Mouse (Mus musculus): Measurements from ENCODE around the gene Ivns1abp. TPM values are rescaled to one million over a fixed set of nuclear protein-coding genes. Genes with fewer than 3 reads are reported as not detected.

The Ivns1abp gene
- polyA plus RNA-seq, 1 experiment = 156 TPM

GRCm38 (mm10) chr1:151329601-151330000 lies 14.7 kb upstream of the Ivns1abp start:
- Histone ChIP-seq H3K4me3 (ENCODE audit: low read depth, low read length) (no peak overlapping the region), H3K4me1 (ENCODE audit: control insufficient read depth, insufficient read depth, low read length) (no peaks in the 10 kb centered on the region), H3K9ac (ENCODE audit: low read depth, poor library complexity, severe bottlenecking) (no peak overlapping the region), H3K36me3 (ENCODE audit: control insufficient read depth, insufficient read depth, low read length, poor library complexity, severe bottlenecking) (no peaks in the 10 kb centered on the region), H3K27me3 (ENCODE audit: control insufficient read depth, insufficient read depth, low read length, poor library complexity, severe bottlenecking) (peaks cover under 1% of the 10 kb centered on the region; the same call in 1 of the 2 replicates), H3K9me3 (replicated peaks; ENCODE audit: control insufficient read depth, insufficient read depth, low read length, poor library complexity, severe bottlenecking) (no peaks in the 10 kb centered on the region), H3K27ac (ENCODE audit: insufficient read depth, low read length) (no peak overlapping the region)
- no peak for TF ChIP-seq CTCF (IDR thresholded peaks at IDR 0.05; ENCODE audit: low read depth, low read length)
- no peak for TF ChIP-seq EP300 (IDR thresholded peaks at IDR 0.05; ENCODE audit: insufficient read depth, low read depth, low read length)
- no peak for TF ChIP-seq POLR2A (IDR thresholded peaks at IDR 0.05; ENCODE audit: insufficient read depth, low read length)

- Histone ChIP-seq H3K4me3 (ENCODE audit: low read depth, low read length) (no peak overlapping the region), H3K36me3 (ENCODE audit: control insufficient read depth, insufficient read depth, low read length, poor library complexity, severe bottlenecking) (no peaks in the 10 kb centered on the region), H3K27ac (ENCODE audit: insufficient read depth, low read length) (no peak overlapping the region), H3K9me3 (replicated peaks; ENCODE audit: control insufficient read depth, insufficient read depth, low read length, poor library complexity, severe bottlenecking) (no peaks in the 10 kb centered on the region), H3K4me1 (ENCODE audit: control insufficient read depth, insufficient read depth, low read length) (no peaks in the 10 kb centered on the region), H3K27me3 (ENCODE audit: control insufficient read depth, insufficient read depth, low read length, poor library complexity, severe bottlenecking) (no peaks in the 10 kb centered on the region), H3K9ac (ENCODE audit: low read depth, poor library complexity, severe bottlenecking) (no peak overlapping the region)
- TF ChIP-seq POLR2A (IDR thresholded peaks at IDR 0.05; ENCODE audit: insufficient read depth, low read length) = no peak
- TF ChIP-seq EP300 (IDR thresholded peaks at IDR 0.05; ENCODE audit: insufficient read depth, low read depth, low read length) = no peak
- TF ChIP-seq CTCF (IDR thresholded peaks at IDR 0.05; ENCODE audit: low read depth, low read length) = no peak
Observed at GRCm38 (mm10) chr1:151332819-151333218, 11.5 kb upstream of the Ivns1abp start.

GRCm38 (mm10) chr1:151338234-151338633 lies 6.0 kb upstream of the Ivns1abp start:
- H3K4me3 ChIP-seq (ENCODE audit: low read depth, low read length) = no peak overlapping the region
- H3K27ac ChIP-seq (ENCODE audit: insufficient read depth, low read length) = no peak overlapping the region
- no peak overlapping the region for H3K9ac ChIP-seq (ENCODE audit: low read depth, poor library complexity, severe bottlenecking)
- no peaks in the 10 kb centered on the region for H3K36me3 ChIP-seq (ENCODE audit: control insufficient read depth, insufficient read depth, low read length, poor library complexity, severe bottlenecking)
- no peaks in the 10 kb centered on the region for H3K4me1 ChIP-seq (ENCODE audit: control insufficient read depth, insufficient read depth, low read length)
- H3K27me3 ChIP-seq (ENCODE audit: control insufficient read depth, insufficient read depth, low read length, poor library complexity, severe bottlenecking) = no peaks in the 10 kb centered on the region
- TF ChIP-seq CTCF (IDR thresholded peaks at IDR 0.05; ENCODE audit: low read depth, low read length) (no peak), POLR2A (IDR thresholded peaks at IDR 0.05; ENCODE audit: insufficient read depth, low read length) (no peak), EP300 (IDR thresholded peaks at IDR 0.05; ENCODE audit: insufficient read depth, low read depth, low read length) (no peak)
- H3K9me3 ChIP-seq (replicated peaks; ENCODE audit: control insufficient read depth, insufficient read depth, low read length, poor library complexity, severe bottlenecking) = no peaks in the 10 kb centered on the region

- H3K4me3 ChIP-seq (ENCODE audit: low read depth, low read length) = no peak overlapping the region
- H3K4me1 ChIP-seq (ENCODE audit: control insufficient read depth, insufficient read depth, low read length) = no peaks in the 10 kb centered on the region
- no peaks in the 10 kb centered on the region for H3K27me3 ChIP-seq (ENCODE audit: control insufficient read depth, insufficient read depth, low read length, poor library complexity, severe bottlenecking)
- H3K36me3 ChIP-seq (ENCODE audit: control insufficient read depth, insufficient read depth, low read length, poor library complexity, severe bottlenecking) = no peaks in the 10 kb centered on the region
- H3K27ac ChIP-seq (ENCODE audit: insufficient read depth, low read length) = no peak overlapping the region
- TF ChIP-seq CTCF (IDR thresholded peaks at IDR 0.05; ENCODE audit: low read depth, low read length) = no peak
- no peak for TF ChIP-seq EP300 (IDR thresholded peaks at IDR 0.05; ENCODE audit: insufficient read depth, low read depth, low read length)
- TF ChIP-seq POLR2A (IDR thresholded peaks at IDR 0.05; ENCODE audit: insufficient read depth, low read length) = no peak
- no peaks in the 10 kb centered on the region for H3K9me3 ChIP-seq (replicated peaks; ENCODE audit: control insufficient read depth, insufficient read depth, low read length, poor library complexity, severe bottlenecking)
- no peak overlapping the region for H3K9ac ChIP-seq (ENCODE audit: low read depth, poor library complexity, severe bottlenecking)
Observed at GRCm38 (mm10) chr1:151338941-151339340, 5.3 kb upstream of the Ivns1abp start.

GRCm38 (mm10) chr1:151341321-151342044 lies 2.8 kb upstream of the Ivns1abp start:
- Histone ChIP-seq H3K27ac (ENCODE audit: insufficient read depth, low read length) (no peak overlapping the region), H3K4me3 (ENCODE audit: low read depth, low read length) (no peak overlapping the region), H3K9me3 (replicated peaks; ENCODE audit: control insufficient read depth, insufficient read depth, low read length, poor library complexity, severe bottlenecking) (no peaks in the 10 kb centered on the region), H3K9ac (ENCODE audit: low read depth, poor library complexity, severe bottlenecking) (no peak overlapping the region), H3K27me3 (ENCODE audit: control insufficient read depth, insufficient read depth, low read length, poor library complexity, severe bottlenecking) (no peaks in the 10 kb centered on the region), H3K36me3 (ENCODE audit: control insufficient read depth, insufficient read depth, low read length, poor library complexity, severe bottlenecking) (no peaks in the 10 kb centered on the region), H3K4me1 (ENCODE audit: control insufficient read depth, insufficient read depth, low read length) (no peaks in the 10 kb centered on the region)
- TF ChIP-seq CTCF (IDR thresholded peaks at IDR 0.05; ENCODE audit: low read depth, low read length) (no peak), POLR2A (IDR thresholded peaks at IDR 0.05; ENCODE audit: insufficient read depth, low read length) (no peak), EP300 (IDR thresholded peaks at IDR 0.05; ENCODE audit: insufficient read depth, low read depth, low read length) (no peak)

GRCm38 (mm10) chr1:151342311-151342710 lies 2.0 kb upstream of the Ivns1abp start:
- TF ChIP-seq POLR2A (IDR thresholded peaks at IDR 0.05; ENCODE audit: insufficient read depth, low read length) = no peak
- no peak for TF ChIP-seq CTCF (IDR thresholded peaks at IDR 0.05; ENCODE audit: low read depth, low read length)
- no peak for TF ChIP-seq EP300 (IDR thresholded peaks at IDR 0.05; ENCODE audit: insufficient read depth, low read depth, low read length)
- Histone ChIP-seq H3K9me3 (replicated peaks; ENCODE audit: control insufficient read depth, insufficient read depth, low read length, poor library complexity, severe bottlenecking) (no peaks in the 10 kb centered on the region), H3K36me3 (ENCODE audit: control insufficient read depth, insufficient read depth, low read length, poor library complexity, severe bottlenecking) (no peaks in the 10 kb centered on the region), H3K4me3 (ENCODE audit: low read depth, low read length) (no peak overlapping the region), H3K4me1 (ENCODE audit: control insufficient read depth, insufficient read depth, low read length) (no peaks in the 10 kb centered on the region), H3K9ac (ENCODE audit: low read depth, poor library complexity, severe bottlenecking) (no peak overlapping the region), H3K27me3 (ENCODE audit: control insufficient read depth, insufficient read depth, low read length, poor library complexity, severe bottlenecking) (no peaks in the 10 kb centered on the region), H3K27ac (ENCODE audit: insufficient read depth, low read length) (no peak overlapping the region)
